Comparison of ENCODE assay signal across 11 mouse cellular contexts in genomic region chr19:56231430-56231829, GRCm38 (mm10). TPM values are rescaled to one million over a fixed set of nuclear protein-coding genes. Genes with fewer than 3 reads are reported as not detected.
DNase-seq lines count a peak whose midpoint lies in the region; ATAC-seq and TF ChIP-seq lines count a peak whose summit lies in the region.
"Had no signal": no experiment of that assay in that cellular context is flagged by ENCODE, and none has a peak within 500 bp of the region (broad histone marks: within the 10 kb centered on the region; RNA-seq: fewer than 3 reads in every experiment).

No protein-coding gene starts in this region.

- peaks cover 21% of the 10 kb centered on the region for H3K4me1 ChIP-seq in lung, embryonic 16.5 days (replicated peaks; ENCODE audit: control insufficient read depth, insufficient read depth, low read length)
- peaks cover 23% of the 10 kb centered on the region for H3K4me1 ChIP-seq in embryonic facial prominence, embryonic 12.5 days
- H3K4me1 ChIP-seq in hindbrain, embryonic 15.5 days (replicated peaks): peaks cover 9% of the 10 kb centered on the region
- no peaks in the 10 kb centered on the region for H3K4me1 ChIP-seq in liver, postnatal 0 days (ENCODE audit: insufficient read depth)
- H3K4me1 ChIP-seq: liver, embryonic 13.5 days had no signal

- TF ChIP-seq EP300 in liver, postnatal 0 days (IDR thresholded peaks at IDR 0.05; ENCODE audit: low read depth): no peak

- H3K36me3 ChIP-seq in lung, embryonic 16.5 days (ENCODE audit: control insufficient read depth, insufficient read depth, low read length): no peaks in the 10 kb centered on the region
- H3K36me3 ChIP-seq in embryonic facial prominence, embryonic 12.5 days: no peaks in the 10 kb centered on the region
- no peaks in the 10 kb centered on the region for H3K36me3 ChIP-seq in hindbrain, embryonic 15.5 days
- no peaks in the 10 kb centered on the region for H3K36me3 ChIP-seq in liver, postnatal 0 days (replicated peaks; ENCODE audit: insufficient read depth, low read length)
- H3K36me3 ChIP-seq: liver, embryonic 13.5 days had no signal

- 0 out of 2 replicates have a peak overlapping the region, but pooled peaks have one; percentile 19 for H3K27ac ChIP-seq in lung, embryonic 16.5 days (ENCODE audit: low read length)
- H3K27ac ChIP-seq in embryonic facial prominence, embryonic 12.5 days: peak overlapping the region; percentile 54
- no peak overlapping the region for H3K27ac ChIP-seq in hindbrain, embryonic 15.5 days (replicated peaks)
- H3K27ac ChIP-seq in liver, postnatal 0 days (ENCODE audit: low read depth): no peak overlapping the region
- H3K27ac ChIP-seq: liver, embryonic 13.5 days had no signal

- DNase-seq in lung, postnatal 25 days (ENCODE audit: low spot score): no peak
- peak; percentile 39 for DNase-seq in brain, embryonic 14.5 days (ENCODE audit: low read depth)
- no peak for DNase-seq in urinary bladder, adult 2 months (ENCODE audit: low spot score)
- no peak for DNase-seq in liver, postnatal 0 days
- DNase-seq: adrenal gland, adult 8-10 months; gastrocnemius, postnatal 36 days; kidney, adult 11 months; liver, embryonic 13.5 days had no signal

- H3K9ac ChIP-seq in lung, embryonic 16.5 days (ENCODE audit: low read length): no peak overlapping the region
- H3K9ac ChIP-seq in embryonic facial prominence, embryonic 12.5 days: no peak overlapping the region
- no peak overlapping the region for H3K9ac ChIP-seq in hindbrain, embryonic 15.5 days
- H3K9ac ChIP-seq in liver, postnatal 0 days (replicated peaks): no peak overlapping the region
- H3K9ac ChIP-seq: liver, embryonic 13.5 days had no signal

- WGBS in lung, embryonic 16.5 days: 71% methylated on average over 8 of the region's 8 CpGs
- WGBS in embryonic facial prominence, embryonic 12.5 days: 76% methylated on average over 8 of the region's 8 CpGs
- 41% methylated on average over 8 of the region's 8 CpGs for WGBS in hindbrain, embryonic 15.5 days
- WGBS in liver, postnatal 0 days (ENCODE audit: insufficient replicate concordance): 76% methylated on average over 8 of the region's 8 CpGs

- no peak overlapping the region for H3K4me3 ChIP-seq in lung, embryonic 16.5 days (ENCODE audit: low read length)
- no peak overlapping the region for H3K4me3 ChIP-seq in embryonic facial prominence, embryonic 12.5 days
- no peak overlapping the region for H3K4me3 ChIP-seq in hindbrain, embryonic 15.5 days
- H3K4me3 ChIP-seq in liver, postnatal 0 days (ENCODE audit: low read depth, low read length): no peak overlapping the region
- H3K4me3 ChIP-seq: liver, embryonic 13.5 days had no signal

- no peak for ATAC-seq in lung, embryonic 16.5 days (ENCODE audit: low read depth)
- ATAC-seq in embryonic facial prominence, embryonic 12.5 days (ENCODE audit: insufficient number of reproducible peaks, insufficient read depth, low FRiP score, low TSS enrichment): no peak
- no peak for ATAC-seq in hindbrain, embryonic 15.5 days (ENCODE audit: low FRiP score, low read depth)
- ATAC-seq in liver, postnatal 0 days: no peak

- H3K4me2 ChIP-seq in lung, embryonic 16.5 days (ENCODE audit: low read depth, low read length): no peak overlapping the region
- H3K4me2 ChIP-seq in embryonic facial prominence, embryonic 12.5 days (replicated peaks): 0 out of 2 replicates have a peak overlapping the region, but pooled peaks have one; percentile 11
- 0 out of 2 replicates have a peak overlapping the region, but pooled peaks have one; percentile 13 for H3K4me2 ChIP-seq in hindbrain, embryonic 15.5 days
- H3K4me2 ChIP-seq in liver, postnatal 0 days (ENCODE audit: low read depth, low read length): no peak overlapping the region
- H3K4me2 ChIP-seq: liver, embryonic 13.5 days had no signal

- 0 out of 2 replicates have a peak, but pooled peaks cover 3% of the 10 kb centered on the region for H3K9me3 ChIP-seq in lung, embryonic 16.5 days (ENCODE audit: control insufficient read depth, low read length)
- peaks cover 3% of the 10 kb centered on the region; the same call in 1 of the 2 replicates for H3K9me3 ChIP-seq in embryonic facial prominence, embryonic 12.5 days
- H3K9me3 ChIP-seq in hindbrain, embryonic 15.5 days: no peaks in the 10 kb centered on the region
- H3K9me3 ChIP-seq in liver, postnatal 0 days (ENCODE audit: low read length): peaks cover 4% of the 10 kb centered on the region

- H3K27me3 ChIP-seq in lung, embryonic 16.5 days (ENCODE audit: control insufficient read depth, insufficient read depth, low read depth, low read length): no peaks in the 10 kb centered on the region
- H3K27me3 ChIP-seq in embryonic facial prominence, embryonic 12.5 days: no peaks in the 10 kb centered on the region
- H3K27me3 ChIP-seq in hindbrain, embryonic 15.5 days: no peaks in the 10 kb centered on the region
- H3K27me3 ChIP-seq in liver, postnatal 0 days (ENCODE audit: insufficient read depth, low read length): no peaks in the 10 kb centered on the region
- H3K27me3 ChIP-seq: liver, embryonic 13.5 days had no signal

- TF ChIP-seq CTCF in brain, embryonic 14.5 days (IDR thresholded peaks at IDR 0.05; ENCODE audit: borderline replicate concordance, extremely low read depth, insufficient read depth, insufficient read length): no peak
- no peak for TF ChIP-seq CTCF in liver, postnatal 0 days (IDR thresholded peaks at IDR 0.05; ENCODE audit: low read depth)

- TF ChIP-seq POLR2A in brain, embryonic 14.5 days (IDR thresholded peaks at IDR 0.05; ENCODE audit: borderline replicate concordance, extremely low read depth, insufficient read depth, insufficient read length, poor library complexity, severe bottlenecking): no peak

RNA-seq across cellular contexts. Expression of gene Habp2, which starts 55.5 kb away (rescaled TPM):
- 2.6 and 4.1 TPM in 2 replicates for polyA plus RNA-seq in lung, embryonic 16.5 days (2015; fragmentation: Nextera tagmentation; extraction: Ambion mirVana)
- polyA plus RNA-seq in brain, embryonic 14.5 days (2012; rRNA removed): 0.13 TPM in 1 of 2 replicates, not detected in the other
- polyA plus RNA-seq in embryonic facial prominence, embryonic 12.5 days (2016; fragmentation: Nextera tagmentation; extraction: Ambion mirVana): 0.09 TPM in 1 of 2 replicates, not detected in the other
- 0.16 TPM in 1 of 2 replicates, not detected in the other for polyA plus RNA-seq in hindbrain, embryonic 15.5 days (2015; fragmentation: Nextera tagmentation; extraction: Ambion mirVana)
- polyA plus RNA-seq in urinary bladder, adult 2 months (2012; rRNA removed): 0.10 TPM in 1 of 2 replicates, not detected in the other
- polyA plus RNA-seq in liver, postnatal 0 days (2015; fragmentation: Nextera tagmentation; extraction: Ambion mirVana): 48.4 and 49.3 TPM in 2 replicates

Comparison
In these comparisons a context has a peak if more than half of its experiments do, and no peak if none do; other contexts are left out.
1. H3K27ac ChIP-seq: peak in lung, embryonic 16.5 days (single experiment) and embryonic facial prominence, embryonic 12.5 days (single experiment); none in hindbrain, embryonic 15.5 days (single experiment) and liver, postnatal 0 days (single experiment).
2. H3K4me2 ChIP-seq: peak in embryonic facial prominence, embryonic 12.5 days (single experiment) and hindbrain, embryonic 15.5 days (single experiment); none in lung, embryonic 16.5 days (single experiment) and liver, postnatal 0 days (single experiment).